Mouse (Mus musculus) thymus, postnatal 14 days (tissue): Measurements from ENCODE around the gene Borcs5.

ENCODE experiments used
- DNase-seq: peaks from one replicate; pipeline ENCODE4 v3.0.0; 2021

The Borcs5 gene

DNA sequence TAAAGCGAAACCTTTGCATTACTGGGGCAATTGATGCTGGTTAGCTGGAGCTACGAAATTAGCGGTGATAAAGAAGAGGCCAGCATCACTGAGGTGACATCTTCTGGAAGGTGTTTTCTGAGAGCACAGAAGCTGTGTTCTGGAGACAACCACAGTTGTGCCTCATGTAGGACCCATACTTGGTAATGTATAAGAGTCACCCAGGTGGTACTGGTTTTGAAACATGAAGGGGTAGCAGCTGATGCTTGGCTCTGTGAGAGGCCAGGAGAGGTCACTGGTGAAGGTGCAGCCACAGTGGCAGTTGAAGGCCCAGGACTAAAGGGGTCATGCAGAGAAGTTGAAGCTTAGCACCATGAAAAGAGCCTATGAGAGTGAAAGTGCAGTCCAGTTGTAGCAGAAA lies at the start of gene Borcs5:
Gene Borcs5, plus strand, starts transcription at position 301 of the 400 bp plus-strand sequence.
- no peak for DNase-seq

DNA sequence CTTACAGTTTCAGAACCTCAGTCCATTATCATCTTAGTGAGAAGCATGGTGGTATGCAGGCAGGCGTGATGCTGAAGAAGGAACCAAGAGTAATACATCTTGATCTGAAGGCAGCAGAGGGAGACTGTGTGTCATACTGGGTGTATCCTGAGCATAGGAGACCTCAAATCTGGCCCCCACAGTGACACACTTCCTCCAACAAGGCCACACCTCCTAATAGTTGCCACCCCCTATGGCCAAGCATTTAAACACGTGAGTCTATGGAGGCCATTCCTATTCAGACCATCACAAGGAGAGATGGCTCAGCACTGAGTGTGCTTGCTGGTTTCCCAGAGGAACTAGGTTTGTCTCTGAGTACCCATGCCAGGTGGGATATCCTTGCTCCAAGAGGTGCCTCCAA lies 47.7 kb upstream of the Borcs5 start:
- DNase-seq, result no peak

DNA sequence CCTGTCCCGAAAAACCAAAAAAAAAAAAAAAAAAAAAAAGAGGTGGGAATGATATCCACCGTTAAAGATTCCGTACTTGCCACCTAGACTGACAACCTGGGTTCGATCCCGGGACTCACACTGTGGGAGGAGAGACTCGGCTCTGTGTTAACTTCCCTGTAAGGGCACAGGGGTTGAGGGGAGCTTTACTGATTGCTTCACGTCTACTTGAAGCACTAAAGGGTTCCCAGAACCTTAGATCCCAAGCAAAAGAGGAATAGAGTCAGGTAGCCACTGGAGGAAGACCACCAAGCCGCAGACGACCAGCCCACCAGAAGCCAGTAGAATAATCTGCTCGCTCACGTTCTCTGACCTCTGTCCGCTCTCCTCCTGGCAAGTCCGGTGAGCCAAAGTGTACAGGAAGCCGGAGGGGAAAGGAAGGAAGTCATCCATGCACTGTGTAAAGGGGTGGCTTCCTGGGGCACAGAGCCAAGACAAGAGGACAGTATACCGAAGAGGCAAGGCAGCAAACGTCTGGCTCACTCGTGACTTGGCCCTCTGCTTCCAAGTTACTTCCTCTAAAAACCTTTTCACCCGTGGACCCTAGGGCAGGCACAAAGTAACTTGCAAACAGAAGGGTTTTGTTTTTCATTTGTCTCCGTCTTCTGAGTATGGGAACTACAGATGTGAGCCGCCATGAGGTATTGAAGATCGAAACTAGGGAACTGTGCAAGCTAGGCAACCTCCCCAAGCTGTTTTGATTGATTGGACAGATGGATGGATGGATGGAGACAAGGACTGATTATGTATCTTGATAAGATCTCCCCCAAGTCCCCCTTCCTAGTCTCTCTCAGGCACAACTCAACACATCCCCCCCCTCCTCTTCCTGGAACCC lies 44.5 kb upstream of the Borcs5 start:
- no peak for DNase-seq

DNA sequence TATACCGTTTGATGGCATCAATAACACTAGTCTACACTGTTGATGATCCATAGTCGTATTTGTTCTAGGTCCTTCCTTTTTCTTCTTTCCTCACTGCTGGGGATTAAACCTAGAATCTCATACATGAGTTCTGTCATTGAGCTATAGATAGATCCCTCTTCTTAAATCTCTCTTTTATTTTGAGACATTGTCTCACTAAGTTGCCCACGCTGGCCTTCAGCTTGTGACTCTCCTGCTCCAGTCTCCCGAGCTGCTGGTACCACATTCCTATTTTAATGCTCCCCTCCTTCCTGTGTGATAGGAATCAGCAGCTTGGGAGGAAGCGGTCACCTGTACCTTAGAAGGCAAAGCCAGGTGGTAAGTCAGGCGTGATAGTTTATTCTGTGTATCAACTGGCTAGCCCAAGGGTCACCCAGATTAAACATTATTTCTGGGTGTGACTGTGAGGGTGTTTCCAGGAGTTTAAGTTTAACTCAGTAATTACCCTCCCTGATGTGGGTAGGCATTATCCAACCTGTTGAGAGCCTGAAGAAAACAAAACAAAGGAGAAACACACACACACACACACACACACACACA lies 41.6 kb upstream of the Borcs5 start:
- no peak for DNase-seq

DNA sequence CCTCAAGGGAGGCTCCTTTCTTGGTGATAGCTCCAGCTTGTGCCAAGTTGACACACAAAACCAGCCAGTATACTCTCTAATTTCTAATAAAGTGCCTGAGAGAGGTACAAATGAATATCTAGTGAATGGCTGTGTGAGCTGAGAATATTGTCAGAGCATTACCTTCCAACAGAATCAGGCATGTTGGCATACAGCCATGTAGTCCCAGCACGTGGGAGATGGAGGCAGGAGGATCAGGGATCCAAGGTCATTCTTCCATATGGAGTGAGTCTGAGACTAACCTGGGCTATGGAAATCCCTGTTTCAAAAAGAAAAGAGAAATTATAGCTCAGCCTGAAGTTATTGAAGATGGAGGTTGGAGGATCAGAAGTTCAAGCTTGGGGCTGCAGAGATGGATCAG lies 40.1 kb upstream of the Borcs5 start:
- no peak for DNase-seq

DNA sequence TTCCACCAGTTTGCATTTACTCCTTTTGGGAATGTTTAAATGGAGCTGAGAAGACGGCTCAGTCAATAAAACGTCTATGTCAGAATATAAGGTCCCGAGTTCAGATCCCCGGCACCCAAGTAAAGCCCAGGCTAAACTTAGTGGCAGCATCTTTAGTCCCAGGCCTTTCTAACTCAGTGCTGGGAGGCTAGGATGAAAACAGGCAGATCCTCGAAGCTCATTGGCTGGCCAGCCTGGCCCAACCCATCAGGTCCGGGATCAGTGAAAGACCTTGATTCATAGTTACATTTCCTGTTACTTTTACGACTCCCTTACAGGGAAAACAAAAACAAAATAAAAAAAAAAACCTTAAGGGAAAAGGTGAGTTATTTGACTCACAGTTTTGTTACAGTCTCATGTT lies 38.2 kb upstream of the Borcs5 start:
- no peak for DNase-seq

DNA sequence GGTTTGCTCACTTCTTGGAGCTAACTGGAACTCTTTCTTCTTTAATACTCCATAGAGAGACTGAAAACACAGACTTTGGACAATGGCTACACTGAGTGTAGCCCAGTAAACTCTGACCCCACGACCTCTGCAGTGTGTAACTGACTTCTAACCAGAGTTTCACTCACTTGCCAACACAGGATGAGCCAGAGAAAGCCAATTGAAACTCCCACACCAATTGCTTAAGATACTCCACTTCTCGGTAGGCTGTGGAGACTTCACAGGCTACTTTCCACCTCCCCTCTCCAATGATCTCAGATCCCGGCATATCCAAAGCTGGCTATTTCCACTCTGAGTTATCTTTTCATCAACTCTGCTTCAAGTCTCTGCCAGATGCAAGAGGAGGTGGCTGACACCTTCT lies 37.5 kb upstream of the Borcs5 start:
- DNase-seq, result no peak

DNA sequence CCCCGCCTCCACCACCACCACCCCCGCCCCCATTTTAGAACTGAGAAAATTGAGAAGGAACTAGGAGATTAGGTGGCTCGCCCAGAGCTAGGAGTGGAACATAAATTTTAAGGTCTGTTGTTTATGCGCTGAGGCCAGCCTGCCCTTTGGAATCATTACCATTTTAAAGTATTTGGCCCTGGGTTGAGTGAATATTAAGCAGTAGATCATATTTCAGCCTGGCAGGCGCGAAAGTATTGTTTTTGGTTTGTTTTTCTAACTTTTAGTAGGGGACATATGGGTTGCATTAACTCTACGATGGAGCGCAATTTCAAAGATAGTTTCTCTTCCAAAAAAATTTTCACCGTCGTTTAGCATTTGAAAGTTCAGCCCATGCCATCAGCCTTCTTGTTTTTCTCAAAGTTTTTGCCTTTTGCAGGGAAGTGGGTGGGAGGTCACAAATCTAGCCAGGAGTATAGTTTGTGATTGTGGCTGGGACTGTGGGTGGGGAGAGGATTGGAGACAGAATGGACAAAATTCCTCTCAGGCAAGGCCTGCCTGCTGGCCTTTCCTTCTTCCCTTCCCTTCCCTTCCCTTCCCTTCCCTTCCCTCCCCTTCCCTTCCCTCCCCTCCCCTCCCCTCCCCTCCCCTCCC lies 36.8 kb upstream of the Borcs5 start:
- no peak for DNase-seq

DNA sequence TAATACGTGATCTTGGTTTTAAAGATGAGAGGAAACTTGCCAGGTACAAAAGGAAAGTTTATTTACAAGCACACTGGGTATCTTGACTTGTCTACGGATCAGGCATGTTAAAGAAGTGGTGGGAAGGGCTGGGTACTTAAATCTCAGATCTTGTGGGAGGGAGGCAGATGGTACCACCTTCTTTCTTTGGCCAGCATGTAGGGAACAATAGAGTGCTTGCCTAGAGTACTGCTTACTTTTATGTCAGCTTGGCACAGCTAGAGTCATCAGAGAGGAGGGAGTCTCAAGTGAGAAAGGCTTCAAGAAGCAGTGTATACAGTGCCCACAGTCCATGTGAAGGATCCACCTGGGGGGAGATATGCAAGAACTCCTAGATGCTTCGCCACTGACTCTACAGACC lies 34.1 kb upstream of the Borcs5 start:
- DNase-seq, result no peak

DNA sequence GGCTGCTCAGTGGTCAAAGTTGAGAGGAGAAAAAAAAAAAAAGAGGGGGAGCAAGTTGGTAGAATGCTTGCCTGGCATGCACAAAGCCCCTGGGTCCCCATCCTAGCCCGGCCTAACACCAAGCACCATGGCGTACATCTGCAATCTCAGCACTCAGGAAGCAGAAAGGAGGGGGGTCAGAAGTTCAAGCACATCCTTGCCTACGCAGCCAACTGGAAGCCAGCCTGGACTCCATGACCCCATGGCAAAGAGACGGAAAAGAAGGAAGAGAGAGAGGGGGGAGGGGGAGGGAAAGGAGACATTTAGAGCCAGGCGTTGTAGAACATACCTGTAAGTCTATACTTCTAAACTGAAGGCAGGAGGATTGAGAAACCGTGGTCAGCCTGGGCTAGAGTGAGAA lies 32.8 kb upstream of the Borcs5 start:
- DNase-seq, result no peak

DNA sequence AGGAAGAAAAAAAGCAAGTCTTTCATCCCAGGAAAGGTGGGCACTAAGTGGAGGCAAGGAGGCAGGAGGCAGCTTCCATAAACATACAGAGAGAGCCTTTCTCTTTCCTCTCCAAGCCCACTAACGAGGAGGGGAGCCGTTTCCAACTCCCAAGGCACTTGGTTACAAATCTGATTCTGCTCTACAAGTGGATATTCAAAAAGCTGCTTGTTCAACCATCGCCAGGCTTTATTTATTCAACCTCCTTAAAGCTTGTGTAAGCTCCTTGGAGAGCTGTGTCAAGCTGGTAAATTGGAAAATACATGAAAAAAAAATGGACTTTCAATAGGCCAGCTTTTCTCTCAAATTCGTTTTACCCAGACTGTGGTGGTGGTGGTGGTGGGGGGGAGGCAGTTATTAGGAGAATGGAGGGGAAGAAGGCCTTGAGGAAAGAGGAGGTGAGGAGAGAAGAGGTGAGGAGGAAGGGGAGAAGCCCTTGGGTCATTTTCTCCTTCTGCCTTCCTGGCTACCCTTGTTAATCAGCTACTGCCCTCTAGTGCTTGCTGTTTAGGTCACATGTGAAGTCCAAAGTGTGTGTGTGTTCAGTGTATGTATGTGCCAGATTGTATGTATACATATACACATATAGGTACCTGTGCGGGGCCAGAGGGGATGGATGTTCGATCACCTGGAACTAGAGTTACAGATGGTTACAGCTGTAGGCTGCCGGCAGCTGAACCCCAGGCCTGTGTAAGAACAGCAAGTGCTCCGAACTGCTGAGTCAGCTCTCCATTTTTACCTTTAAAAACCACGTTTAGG lies 32.2 kb upstream of the Borcs5 start:
- DNase-seq, result peak; percentile 22

DNA sequence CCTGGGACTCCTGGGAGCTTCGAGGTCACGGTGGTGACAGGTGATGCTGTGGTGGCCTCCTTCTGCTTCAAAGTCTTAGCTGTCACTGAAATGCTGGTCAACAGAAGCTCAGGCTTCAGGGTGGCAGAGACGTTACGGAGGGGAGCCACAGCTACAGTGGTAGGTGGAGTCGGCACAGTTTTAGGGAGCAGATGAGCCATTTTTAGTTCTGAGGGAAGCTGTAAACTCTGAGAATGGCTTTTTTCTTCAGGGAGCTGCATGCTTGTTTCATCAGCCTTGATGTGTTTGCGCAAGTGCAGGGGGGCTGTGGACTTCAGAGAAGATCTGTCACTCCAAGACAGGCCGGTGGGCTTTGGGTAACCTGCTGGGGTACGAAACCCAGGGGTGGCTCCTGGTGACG lies 28.9 kb upstream of the Borcs5 start:
- DNase-seq, result no peak

DNA sequence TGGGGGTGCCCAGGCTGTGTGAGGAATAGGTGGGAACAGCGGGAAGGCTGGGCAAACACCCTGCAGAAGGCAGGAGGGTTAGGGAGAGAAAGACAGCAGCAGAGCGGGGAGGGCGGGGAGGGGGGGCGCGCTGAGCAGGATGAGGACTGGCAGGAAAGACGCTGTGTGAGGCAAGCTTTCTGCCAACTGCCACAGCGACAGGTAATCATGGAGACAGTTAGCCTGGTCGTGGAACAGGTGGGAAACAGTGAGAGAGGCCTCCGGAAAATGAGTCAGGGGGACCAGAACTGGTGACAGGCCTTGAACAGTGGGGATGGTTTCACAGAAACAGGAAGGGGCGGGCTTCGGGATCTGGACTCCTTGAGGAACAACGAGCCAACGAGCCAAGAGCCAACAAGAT lies 27.4 kb upstream of the Borcs5 start:
- no peak for DNase-seq

DNA sequence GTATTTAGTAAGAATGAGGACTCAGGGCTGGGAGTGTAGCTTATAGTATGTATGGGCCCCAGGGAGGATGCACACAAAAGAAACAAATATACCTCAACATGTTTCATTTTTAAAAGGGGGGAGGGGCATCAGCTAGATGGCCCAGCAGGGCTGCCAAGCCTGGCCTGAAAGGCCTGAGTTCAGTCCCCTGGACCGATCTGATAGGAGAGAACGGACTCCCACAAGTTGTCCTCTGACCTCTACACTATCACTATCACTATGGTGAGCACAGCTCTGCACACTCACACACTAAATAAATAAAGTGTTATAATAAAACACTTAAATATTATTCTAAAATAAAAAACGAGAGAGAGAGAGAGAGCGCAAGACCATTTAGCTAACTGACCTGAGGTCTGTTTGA lies 25.0 kb upstream of the Borcs5 start:
- DNase-seq, result no peak

DNA sequence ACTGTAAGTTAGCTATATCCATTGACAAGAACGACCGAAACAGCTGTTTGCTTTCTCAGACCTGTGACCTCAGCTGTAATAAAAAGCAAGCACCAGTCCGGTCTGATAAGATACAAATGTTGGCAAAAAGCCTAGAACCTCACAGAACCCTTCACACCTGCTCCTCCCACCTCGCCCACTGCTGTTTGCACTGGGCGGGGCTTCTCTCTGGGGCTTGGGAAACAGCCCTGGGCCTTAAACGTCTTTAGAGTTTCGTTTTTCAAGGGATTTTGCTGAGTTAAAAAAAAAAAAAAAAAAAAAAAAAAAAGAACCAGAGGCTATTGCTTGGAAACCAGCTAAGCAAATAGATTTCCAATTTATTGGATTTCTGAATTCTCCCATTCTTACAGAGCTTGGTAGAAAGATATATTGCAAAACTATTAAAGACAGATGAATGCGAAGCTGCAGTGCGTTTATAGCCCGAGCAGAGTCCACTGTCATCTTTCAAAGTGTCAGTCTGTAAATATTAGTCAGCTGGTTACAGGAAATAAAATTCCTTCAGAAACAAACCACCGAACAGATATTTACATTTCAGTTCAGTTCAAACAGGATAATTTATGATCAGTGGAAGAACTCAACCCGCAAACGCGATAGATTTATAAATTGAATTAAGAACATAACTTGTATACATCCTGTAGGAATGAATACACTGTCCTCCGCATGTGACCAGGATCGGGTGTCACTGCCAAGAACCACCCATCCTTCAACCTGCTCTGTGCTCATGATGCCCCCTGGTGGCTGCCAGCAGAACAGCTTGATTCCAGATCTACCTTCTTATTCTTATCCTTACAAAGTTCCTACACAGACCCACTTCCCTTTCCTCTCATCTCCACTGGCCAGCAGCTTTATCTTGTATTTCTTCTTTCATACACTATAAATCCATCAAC lies 24.3 kb upstream of the Borcs5 start:
- DNase-seq, result peak; percentile 79

DNA sequence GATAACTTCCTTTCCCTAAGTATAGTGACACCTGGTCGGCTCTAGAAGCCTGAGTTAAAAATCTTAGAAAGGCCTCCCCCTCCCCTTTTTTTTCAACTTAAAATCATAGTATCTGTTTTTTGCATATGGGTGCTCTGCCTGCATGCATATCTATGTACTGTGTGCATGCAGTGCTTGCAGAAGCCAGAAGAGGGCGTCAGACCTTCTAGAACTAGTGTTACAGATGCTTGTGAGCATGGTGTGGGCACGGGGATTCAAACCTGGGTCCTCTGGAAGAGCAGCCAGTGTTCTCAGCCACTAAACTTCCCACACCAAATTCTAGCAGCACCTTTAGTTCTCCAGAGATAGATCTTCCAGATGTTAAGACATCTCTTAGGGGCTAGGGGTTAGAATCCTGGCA lies 21.7 kb upstream of the Borcs5 start:
- DNase-seq, result no peak

DNA sequence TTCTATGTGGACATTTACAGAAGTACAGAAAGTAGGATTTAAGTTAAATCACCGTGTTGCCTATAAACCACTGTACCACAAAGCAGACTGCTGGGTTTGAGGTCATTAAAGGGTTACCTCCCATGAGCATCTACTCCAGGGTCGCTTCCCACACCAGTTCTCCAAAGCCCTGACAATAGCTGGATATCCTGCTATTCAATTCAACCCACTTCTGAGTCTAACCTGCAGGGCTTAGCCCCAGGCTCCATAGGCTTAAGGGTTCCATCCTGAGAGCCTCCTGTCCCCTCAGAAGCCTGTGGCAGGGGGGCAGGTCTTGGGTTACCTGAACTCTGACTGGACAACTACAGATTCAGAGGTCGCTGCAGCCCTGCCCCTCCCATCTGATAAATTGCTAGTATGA lies 19.2 kb upstream of the Borcs5 start:
- no peak for DNase-seq

DNA sequence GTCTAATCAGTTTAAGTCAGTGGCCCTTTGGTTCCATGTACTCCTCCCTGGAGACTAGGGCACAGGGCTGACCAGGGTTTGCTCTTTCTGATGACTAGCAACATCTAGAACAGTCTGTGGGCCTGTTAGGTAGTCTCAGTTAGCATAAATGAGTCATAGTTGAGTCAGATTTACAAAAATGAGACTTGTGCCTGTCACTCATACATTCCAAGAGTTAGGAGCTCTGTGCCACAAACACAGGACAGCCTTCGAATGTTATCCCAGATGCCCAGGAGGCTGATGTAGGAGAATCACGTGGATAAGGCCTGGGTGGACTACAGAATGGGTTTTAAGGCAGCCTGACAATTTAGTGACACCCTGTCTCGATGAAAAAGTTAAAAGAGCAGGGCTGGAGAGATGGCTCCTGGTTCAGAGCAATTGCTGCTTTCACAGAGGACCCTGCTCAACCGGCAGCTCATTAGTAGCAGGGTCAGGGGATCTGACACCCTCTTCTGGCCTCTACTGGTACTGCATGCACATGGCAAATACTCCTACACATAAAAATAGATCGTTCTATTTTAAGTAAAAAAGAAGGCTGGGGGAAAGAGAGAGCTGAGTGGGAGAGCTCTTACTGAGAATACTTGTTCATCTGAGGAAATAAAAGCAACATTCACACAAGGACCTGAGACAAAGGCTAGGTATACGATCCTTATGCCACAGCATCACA lies 18.3 kb upstream of the Borcs5 start:
- peak; percentile 47 for DNase-seq

DNA sequence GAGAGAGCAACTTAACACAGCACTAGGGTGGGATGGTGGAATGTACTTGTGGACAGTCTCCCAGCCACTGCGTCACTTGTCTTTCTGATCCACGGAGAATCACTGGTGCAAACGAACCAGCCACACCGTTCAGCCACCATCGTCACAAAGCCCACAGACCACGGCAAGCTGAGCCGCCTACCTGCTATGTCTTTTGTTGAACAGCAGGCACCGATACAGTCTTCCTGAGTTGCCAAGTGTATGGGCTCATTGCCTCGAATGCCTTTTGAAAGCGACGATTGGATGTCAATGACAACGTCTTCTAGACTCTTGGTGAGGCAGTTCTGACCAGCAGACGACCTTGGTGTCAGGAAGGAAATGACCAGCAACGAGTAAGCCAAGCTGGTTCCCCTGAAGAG lies 17.8 kb upstream of the Borcs5 start:
- no peak for DNase-seq

DNA sequence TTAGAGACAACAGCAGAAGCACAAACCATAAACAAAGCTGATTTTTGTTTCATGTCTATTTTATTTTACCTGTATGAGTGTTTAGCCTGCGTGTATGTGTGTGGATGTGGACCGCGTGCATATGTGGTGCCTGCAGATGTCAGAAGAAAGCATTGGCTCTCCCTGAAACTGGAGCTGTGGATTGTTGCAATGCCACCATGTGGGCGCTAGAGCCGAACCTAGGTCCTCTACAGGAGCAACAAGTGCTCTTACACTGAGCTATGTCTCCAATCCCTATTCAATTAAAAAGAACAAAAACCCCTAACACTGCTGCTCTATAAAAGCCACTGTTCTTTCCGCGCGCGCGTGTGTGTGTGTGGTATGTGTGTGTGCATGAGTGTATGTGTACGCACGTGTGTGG lies 13.9 kb upstream of the Borcs5 start:
- no peak for DNase-seq

DNA sequence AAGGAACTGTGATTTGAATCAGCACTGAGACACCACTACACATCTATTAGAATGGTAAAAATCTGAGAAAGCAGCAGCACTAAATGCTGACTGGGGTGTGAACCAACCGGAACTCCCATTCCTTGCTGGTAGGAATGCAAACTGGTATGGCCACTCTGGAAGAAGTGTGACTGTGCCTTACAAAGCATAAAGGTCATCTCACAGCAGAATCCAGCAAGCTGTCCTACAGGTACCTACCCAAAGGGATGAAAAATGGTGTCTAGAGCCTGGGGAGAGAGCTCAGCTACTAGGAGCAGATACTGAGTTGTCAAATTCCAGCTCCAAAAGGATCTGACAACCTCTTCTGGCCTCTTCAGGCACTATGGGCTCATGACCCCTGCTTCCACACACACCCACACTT lies 12.7 kb upstream of the Borcs5 start:
- no peak for DNase-seq

DNA sequence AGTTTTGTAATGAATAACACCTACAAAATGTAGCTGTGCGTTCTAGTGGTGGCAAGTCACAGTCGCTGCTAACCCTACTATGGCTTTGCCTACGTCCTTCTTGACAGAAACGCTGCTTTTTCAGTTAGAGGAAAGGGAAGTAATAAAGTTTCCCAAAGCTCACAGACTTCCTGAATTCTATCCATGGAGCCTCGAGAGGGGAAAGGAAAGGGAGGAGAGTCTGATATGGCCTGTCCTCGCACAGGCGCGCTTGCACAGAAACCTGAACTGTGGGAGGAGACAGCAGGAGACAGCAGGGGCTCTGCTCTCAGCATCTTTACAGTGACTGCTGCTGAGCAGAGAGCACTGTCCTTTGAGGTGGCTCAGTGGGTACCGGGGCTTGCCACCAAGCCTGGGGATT lies 8.9 kb upstream of the Borcs5 start:
- DNase-seq, result no peak
